Mouse (Mus musculus) brown adipose tissue, adult 24 weeks (tissue): Measurements from ENCODE around the gene Hoxb9. TPM values are rescaled to one million over a fixed set of nuclear protein-coding genes. Genes with fewer than 3 reads are reported as not detected.

Experiments used
- H3K27ac ChIP-seq: fragments of 200-500 bp; replicated peaks from 2 replicates; pipeline ENCODE4 v1.5.1; 2012; ENCODE audit warnings: low read depth, mild to moderate bottlenecking, low read length
- H3K4me1 ChIP-seq: fragments of 200-500 bp; 2 replicates; pipeline ENCODE4 v1.6.1; 2012; ENCODE audit warnings: low read length, mixed read lengths; ENCODE audit not compliant: control insufficient read depth, insufficient read depth, insufficient read length
- H3K4me3 ChIP-seq: fragments of 200-500 bp; 2 replicates; pipeline ENCODE4 v1.5.1; 2012; ENCODE audit warnings: low read depth, mild to moderate bottlenecking, low read length, moderate library complexity; ENCODE audit not compliant: insufficient read depth
- polyA plus RNA-seq: library from polyadenylated mRNA; stranded (reverse); fragments of >200 nt; gene quantifications from 2 replicates; pipeline ENCODE4 v1.2.4, GENCODE M21; 2012; ENCODE audit not compliant: missing spikeins, insufficient read depth, insufficient read length

The Hoxb9 gene
- not detected in 2 replicates for polyA plus RNA-seq

DNA sequence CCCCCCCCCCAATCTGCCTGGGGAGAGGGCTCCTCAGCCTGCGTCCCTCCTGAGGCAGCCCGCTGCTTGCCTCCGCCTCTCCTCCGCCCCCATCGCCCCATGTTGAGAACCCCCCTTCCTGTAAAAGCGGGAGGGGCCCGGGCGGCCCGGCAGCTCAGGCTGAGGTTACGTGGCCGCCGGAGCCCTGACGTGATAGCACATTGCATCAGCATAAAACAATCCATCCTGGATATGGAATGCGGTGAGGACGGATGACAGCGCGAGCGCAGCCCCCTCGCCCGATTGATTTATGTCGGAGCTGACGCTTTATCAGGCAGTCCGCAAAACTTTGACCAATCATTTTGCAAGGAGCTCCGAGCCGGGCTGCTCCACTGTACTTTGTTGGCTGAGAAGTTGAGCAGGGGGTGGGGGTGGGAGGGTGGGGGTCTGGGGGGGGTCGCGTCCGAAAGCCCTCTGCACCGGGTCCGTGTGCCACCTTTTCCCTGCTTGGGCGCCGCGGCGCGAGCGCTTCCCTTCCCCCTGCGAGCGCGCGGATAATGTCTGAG is at the start of gene Hoxb9:
Gene Hoxb9 (plus strand): TSS at position 462 of the 545 bp plus-strand sequence.
- Histone ChIP-seq H3K4me1 (no peaks in the 10 kb centered on the region), H3K4me3 (peak within 1 kb of the TSS; percentile 54), H3K27ac (no peak within 1 kb of the TSS)

DNA sequence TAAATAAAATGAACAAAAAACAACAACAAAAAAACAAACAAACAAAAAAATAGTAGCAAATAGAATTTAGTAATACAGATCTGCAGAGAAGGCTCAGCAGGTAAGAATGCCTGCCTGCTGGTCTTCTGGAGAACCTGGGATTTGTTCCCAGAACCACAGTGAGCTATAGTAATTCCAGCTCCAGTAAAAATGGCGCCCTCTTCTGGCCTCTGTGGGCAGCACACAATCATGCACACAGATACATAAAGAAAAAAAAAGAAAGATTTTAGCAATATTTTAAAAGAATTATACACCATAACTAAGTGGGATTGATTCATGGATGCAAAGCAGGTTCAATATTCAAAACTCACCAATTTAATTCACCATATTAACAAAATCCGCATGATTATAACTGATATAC is 47.4 kb upstream of the Hoxb9 start:
- H3K27ac ChIP-seq = no peak overlapping the region
- H3K4me3 ChIP-seq = no peak overlapping the region

DNA sequence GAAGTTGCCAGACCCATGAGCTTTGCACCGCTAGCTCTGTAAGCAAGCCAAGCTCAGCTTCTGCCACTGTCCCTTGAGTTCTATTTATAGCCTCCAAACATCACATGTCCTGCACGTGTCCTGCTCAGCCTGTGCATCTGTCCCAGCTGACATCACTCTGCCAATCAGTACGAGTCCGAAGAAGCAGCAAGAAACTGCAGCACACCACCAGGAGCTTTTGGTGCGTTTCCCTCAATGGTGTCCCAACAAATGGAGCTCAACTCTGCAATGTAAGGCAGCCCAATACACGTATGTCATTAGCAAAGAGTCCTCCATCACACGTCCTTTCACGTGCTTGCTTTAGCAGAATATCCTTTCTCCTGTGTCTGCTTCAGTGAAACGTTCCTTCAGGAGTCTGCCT is 43.6 kb upstream of the Hoxb9 start:
- Histone ChIP-seq H3K4me1 (no peaks in the 10 kb centered on the region), H3K4me3 (no peak overlapping the region), H3K27ac (no peak overlapping the region)

More for the DNA sequence above, 47.4 kb upstream of the Hoxb9 start:
- no peaks in the 10 kb centered on the region for H3K4me1 ChIP-seq

DNA sequence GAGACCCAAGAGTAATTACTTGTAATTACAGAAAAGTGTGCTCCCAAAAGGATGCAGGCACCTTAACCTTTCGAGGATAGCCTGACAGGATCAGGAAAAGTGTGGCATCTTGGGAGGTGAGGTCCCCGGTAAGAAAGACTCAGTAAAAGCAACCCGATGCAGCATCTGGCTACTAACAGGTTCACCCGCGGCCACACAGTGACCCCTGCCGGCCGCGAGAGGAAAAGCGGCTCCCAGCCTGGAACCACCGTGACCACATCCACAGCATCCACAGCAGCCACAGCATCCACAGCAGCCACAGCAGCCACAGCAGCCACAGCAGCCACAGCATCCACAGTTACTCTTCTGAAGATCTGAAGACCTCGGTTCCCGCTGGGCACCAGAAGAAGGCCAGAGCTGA is 36.4 kb upstream of the Hoxb9 start:
- no peak overlapping the region for H3K4me3 ChIP-seq
- no peaks in the 10 kb centered on the region for H3K4me1 ChIP-seq
- H3K27ac ChIP-seq = no peak overlapping the region

DNA sequence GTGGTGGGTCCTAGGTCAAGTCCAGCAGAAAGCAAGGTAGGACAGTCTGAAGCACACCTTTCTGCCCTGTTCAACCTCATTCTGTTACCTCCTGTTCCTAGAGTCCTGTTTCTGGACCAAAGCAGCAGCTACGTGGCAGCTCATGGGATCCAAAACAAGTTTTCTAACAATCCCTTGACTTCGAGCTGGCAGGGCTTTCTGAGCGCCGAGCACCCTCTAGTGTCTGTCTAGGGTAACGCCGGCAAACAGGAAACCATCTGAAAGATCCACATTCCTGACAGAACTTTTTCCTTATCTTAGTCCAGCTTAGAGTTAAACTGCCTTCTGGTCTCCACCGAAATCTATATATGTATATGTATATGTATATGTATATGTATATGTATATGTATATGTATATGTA is 31.0 kb upstream of the Hoxb9 start:
- Histone ChIP-seq H3K4me3 (no peak overlapping the region), H3K27ac (no peak overlapping the region), H3K4me1 (no peaks in the 10 kb centered on the region)

DNA sequence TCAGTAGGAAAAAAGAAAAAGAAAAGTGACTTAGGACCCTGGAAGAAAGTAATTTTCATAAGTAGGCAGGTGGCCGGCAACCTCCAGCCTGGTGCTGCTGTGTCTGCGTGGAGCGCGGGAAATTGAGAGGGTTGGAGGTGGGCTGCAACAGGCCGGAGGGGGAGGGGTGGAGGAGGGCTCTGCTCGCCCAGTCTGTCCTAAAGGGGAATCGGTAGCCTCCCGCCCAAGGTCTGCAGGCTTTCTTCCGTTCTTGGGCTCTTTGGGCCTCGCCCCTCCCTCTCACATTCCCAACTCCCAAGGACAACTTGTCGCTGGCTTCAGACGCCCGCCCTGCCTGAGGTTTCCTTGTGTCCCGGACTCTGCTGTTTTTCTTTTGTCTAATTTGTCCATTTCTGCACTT is 20.4 kb upstream of the Hoxb9 start:
- H3K4me3 ChIP-seq = no peak overlapping the region
- no peak overlapping the region for H3K27ac ChIP-seq

DNA sequence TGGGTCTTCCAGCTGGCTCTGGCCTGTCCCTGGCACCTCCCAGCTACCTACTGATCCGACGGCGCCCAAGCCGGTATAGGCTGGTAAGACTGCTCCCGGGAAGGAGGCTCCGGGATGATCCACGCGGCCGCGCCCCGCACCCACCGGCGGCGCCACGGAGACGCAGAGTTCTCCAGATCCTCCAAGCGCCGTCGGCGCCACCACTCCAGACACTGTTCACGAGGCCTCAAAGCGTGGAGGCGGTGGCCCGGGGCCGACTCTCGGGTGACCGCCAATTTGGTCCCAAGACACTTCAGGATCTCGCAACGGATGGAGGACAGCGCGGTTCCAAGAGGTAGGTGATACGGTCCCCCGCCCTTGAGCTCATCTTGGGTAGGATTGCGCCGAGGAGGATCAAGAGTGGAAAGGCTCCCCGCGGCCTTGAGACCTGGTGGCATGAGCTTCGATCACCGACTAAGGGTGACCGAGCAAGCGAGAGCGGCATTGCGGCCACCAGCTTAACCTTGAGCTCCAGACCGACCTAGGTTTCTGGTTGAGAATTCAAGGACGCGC is 19.7 kb upstream of the Hoxb9 start:
- no peak overlapping the region for H3K27ac ChIP-seq
- no peaks in the 10 kb centered on the region for H3K4me1 ChIP-seq
- no peak overlapping the region for H3K4me3 ChIP-seq

More for the DNA sequence above, 20.4 kb upstream of the Hoxb9 start:
- H3K4me1 ChIP-seq = no peaks in the 10 kb centered on the region

DNA sequence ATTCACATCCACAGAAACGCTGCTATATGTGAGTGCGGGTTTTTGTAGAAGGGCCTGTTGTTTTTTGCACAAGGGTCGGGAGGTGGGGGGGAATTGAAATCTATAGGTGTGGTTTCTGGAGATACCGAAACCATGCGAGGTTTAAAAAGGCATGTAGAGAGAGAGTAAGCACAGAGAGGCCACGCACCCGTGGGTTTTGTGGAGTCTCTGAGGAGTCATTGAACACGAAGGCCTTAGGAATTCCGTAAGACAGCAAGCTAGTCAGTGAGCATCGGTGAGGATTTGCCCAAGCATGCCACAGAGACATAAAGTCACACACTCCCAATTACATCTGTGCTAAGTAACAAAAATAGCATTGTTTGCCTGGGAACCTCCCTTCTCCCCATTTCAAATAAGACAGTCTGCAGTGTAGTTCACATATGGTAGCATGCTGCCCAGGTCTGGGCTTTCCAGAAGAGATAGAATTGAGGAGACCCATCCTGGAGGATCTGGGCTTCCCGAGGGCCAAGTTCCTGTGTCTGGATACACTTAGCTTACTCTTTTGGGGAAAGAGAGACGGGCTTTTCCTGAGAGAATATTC is 18.6 kb upstream of the Hoxb9 start:
- Histone ChIP-seq H3K4me1 (no peaks in the 10 kb centered on the region), H3K27ac (no peak overlapping the region), H3K4me3 (no peak overlapping the region)

DNA sequence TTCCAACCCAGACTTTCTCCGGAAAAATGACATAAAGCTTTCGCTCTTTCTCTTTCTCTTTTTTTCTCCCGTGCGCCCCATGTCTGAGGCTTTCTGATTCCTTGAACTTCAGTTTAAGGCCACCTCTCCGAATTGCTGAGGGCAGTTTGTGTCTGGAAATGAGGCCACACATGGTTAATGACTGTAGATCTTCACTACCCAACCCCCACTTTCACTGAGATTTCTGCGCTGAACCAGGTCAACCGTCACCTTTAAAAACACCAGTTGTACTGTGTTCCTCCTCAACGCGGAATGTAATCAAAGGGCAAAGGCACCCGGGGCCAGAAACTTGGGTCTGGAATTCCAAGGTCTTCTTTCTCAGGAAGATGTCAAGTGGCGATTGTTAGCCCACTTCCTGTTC is 17.0 kb upstream of the Hoxb9 start:
- Histone ChIP-seq H3K27ac (no peak overlapping the region), H3K4me1 (no peaks in the 10 kb centered on the region), H3K4me3 (no peak overlapping the region)

DNA sequence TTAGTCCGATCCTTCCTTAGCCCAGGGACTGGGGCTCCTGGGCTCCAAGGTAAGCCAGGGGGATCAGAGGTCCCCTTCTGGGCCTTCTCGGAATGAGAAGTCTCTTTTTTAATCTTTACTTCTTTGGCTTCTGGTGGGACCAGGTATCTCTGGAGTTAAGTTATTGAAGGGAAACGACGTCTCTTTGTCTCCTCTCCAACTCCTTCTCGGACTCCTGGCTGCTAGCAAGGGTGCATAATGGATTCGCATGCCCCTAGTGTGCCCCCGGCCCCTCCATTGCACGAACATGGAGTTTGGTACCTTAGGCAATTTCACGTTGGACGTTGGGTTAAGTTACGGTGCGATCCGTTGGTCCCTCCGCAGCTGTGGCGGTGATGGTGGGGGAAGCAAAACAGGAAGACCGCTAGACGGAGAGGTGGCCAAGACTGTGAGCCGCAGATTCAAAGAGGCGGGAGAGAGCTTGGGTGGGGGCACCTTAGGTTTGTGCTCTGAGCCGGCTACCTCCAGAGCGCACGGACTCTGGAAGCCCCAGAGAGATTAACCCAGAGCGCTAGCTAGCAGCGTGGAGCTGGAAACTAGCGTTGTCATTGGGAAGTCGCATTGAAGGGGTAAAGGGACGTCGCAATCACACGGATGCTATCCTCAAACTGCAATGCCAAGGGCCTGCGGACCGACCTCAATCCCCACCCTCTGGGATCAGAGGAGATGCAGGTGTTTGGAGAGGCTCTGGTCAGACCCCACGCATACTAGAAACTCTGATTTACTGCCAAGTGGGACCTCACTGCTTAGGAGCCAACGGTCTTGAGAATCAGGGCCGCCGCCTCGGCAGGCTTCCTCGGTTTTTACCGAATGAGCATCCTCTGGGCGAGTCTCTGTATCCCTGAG is 15.9 kb upstream of the Hoxb9 start:
- H3K4me1 ChIP-seq = no peaks in the 10 kb centered on the region
- no peak overlapping the region for H3K27ac ChIP-seq
- no peak overlapping the region for H3K4me3 ChIP-seq

DNA sequence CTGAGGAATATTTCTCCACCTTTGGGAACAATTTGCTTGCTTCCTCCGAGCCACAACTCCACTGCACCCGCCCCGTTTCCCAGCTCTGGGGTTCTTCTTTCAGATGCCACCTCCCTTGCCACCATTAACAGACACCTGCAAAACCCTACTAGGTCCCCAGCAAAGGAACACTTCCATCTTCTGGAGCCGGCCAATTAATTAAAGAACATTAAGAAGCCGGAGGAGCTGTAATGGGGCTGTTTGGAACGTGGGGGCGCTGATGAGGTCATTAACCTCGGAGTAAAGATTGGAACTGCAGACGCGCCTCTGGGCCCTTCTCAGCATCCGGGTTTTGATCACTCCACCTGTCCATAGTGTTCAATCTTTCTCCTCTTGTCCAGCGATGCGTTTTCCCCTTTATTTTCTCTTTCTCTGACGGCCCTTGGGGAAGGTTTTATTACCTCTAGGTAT is 15.2 kb upstream of the Hoxb9 start:
- no peak overlapping the region for H3K4me3 ChIP-seq
- no peak overlapping the region for H3K27ac ChIP-seq
- H3K4me1 ChIP-seq = no peaks in the 10 kb centered on the region

DNA sequence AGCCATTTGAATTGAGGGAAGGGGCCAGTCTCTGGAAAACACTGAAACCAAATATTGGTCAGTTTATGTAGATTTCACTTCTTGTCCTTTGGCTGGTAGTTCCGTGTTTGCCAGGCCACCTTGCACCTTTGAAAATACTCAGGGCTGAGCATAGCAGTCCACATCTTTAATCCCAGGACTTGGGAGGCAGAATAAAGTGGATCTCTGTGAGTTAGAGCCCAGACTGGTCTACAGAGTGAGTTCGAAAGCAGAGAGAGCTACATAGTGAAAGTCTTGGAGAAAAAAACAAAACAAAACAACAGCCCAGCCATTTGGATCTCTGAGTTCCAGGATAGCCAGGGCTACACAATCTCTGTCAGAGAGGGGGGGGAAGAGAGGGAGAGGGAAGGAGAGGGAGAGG is 14.1 kb upstream of the Hoxb9 start:
- no peak overlapping the region for H3K4me3 ChIP-seq
- H3K4me1 ChIP-seq = no peaks in the 10 kb centered on the region
- H3K27ac ChIP-seq = no peak overlapping the region

DNA sequence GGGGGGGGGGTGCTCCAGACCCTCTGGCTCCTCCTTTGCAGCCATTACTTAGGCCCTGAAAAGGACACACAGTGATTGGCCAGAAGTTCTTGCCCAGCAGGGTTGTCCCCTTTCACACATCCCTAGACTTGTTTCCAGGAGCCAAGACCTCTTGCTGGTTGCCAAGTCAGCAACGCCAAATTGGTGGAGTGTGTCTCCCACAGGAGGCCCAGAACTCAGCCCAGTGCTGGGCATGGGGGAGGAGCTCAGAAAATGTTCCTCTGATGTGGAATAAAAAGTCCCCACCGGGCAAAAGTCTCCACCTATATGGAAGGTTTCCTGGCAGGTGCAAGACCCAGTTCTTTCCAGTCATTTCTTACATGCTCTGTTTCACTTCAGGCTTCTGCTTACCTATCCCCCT is 12.2 kb upstream of the Hoxb9 start:
- Histone ChIP-seq H3K4me1 (no peaks in the 10 kb centered on the region), H3K4me3 (no peak overlapping the region), H3K27ac (no peak overlapping the region)

DNA sequence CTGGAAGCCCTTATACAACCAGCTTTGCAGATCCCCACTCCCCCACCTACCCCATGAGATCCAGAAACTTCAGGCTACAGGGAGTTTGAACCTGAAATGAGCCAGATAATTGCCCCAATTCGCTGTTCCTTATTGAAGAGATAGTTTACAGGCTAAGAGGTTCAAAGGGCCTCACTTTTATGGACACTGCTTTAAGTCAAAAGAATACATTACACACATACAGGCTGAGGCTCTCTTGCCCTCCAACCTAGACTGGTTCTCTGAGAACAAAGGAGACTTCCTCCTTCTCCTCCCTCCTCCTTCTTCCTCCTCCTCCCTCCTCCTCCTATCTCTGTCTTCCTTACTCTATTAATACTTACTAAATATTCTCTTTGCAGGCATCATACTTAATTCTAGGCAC is 11.7 kb upstream of the Hoxb9 start:
- Histone ChIP-seq H3K27ac (no peak overlapping the region), H3K4me3 (no peak overlapping the region), H3K4me1 (no peaks in the 10 kb centered on the region)

DNA sequence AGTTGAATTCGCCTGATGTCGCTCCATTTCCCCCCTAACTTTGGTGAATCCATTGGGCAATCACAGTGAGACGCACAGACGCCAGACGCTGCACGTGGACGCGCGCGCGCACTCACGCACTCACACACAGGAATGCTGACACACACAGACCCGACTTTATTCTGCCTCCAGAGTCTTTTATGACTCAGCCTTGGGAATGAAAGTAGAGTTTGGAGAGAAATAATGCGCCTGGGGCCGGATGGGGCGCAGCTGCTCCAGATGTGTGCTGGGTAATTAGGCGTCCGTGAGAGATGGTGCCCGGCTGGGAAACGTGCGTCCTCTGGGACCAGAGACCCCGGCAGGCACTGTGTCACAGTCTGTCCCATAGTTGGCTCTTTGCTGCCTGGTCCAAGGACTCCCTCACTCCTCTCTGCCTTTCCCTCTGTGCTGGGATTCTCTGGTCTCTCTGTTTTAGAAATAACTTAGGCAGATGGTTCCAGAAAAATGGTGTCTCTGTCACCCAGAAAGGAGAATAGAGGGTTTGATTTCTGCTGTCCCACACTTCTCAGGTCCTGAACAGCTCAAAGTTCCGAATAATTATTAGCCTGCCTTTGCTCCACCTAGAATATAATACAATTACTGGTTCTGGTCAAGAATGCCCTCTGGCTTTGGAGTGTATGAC is 10.8 kb upstream of the Hoxb9 start:
- H3K27ac ChIP-seq = no peak overlapping the region
- H3K4me1 ChIP-seq = no peaks in the 10 kb centered on the region
- no peak overlapping the region for H3K4me3 ChIP-seq
